Mouse (Mus musculus) neutrophil, adult 5-6 weeks (primary cell): Measurements from ENCODE around the gene Axin2. TPM values are rescaled to one million over a fixed set of nuclear protein-coding genes. Genes with fewer than 3 reads are reported as not detected.
"Not testable (repeated sequence)": the region's sequence is repeated elsewhere in the genome, so short reads cannot be mapped to it uniquely, and the experiment has no call there.

Experiments
- ATAC-seq: fragments of 151-379, 151-347 bp; 2 replicates; pipeline ENCODE4 v1.8.0; 2017; ENCODE audit warnings: mild to moderate bottlenecking, moderate TSS enrichment; ENCODE audit not compliant: insufficient number of reproducible peaks, poor library complexity, low FRiP score, severe bottlenecking; ENCODE audit errors: extremely low read depth
- total RNA-seq: library from RNA; stranded (forward); fragments of 200-1000 nt; gene quantifications from 2 replicates; pipeline ENCODE4 v1.2.3, GENCODE M21; 2017

Axin2 gene
- 5.0 and 7.2 TPM in 2 replicates for total RNA-seq

DNA sequence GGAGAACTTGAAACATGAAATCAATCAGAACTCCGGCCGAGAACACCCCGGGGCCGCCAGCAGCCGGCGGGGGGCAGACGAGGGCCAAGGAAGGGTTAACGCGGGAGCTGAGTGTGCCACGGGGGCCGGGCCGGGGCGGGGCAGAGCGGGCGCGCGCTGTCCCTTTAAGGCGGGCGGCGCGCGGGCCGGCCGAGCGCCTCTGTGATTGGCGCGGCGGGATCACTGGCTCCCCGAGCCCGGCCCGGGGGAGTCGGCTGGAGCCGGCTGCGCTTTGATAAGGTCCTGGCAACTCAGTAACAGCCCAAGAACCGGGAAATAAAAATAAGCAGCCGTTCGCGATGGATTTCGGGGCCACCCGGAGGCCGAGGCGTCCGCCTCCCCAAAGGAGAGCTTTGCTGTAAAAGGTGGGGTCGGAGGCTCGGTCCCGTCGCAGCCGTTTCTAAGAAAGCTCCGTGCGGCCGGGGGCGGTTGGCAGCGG is at the start of gene Axin2:
Axin2 (plus strand) TSS at position 192 of the 478 bp plus-strand sequence.
- no peak for ATAC-seq

DNA sequence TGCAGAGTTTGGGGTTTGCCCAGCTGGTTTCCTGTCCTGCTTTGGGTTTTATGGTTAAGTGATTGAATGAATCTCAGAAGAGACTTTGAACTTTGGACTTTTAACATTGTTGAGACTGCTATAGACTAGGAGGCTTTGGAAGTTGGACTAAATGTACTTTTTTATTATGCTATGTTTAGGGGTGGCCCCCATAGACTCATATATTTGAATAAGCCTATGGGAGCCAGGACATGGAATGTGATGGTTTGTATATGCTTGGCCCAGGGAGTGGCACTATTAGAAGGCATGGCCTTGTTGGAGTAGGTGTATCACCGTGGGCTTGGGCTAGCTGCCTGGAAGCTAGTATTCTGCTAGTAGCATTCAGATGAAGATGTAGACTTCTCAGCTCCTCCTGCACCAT is 48.9 kb upstream of the Axin2 start:
- not testable (repeated sequence) for ATAC-seq

- no peak for ATAC-seq
Measured at GRCm38 (mm10) chr11:108871748-108872147, 48.4 kb upstream of the Axin2 start.

GRCm38 (mm10) chr11:108876633-108877205 is 43.4 kb upstream of the Axin2 start:
- no peak for ATAC-seq

DNA sequence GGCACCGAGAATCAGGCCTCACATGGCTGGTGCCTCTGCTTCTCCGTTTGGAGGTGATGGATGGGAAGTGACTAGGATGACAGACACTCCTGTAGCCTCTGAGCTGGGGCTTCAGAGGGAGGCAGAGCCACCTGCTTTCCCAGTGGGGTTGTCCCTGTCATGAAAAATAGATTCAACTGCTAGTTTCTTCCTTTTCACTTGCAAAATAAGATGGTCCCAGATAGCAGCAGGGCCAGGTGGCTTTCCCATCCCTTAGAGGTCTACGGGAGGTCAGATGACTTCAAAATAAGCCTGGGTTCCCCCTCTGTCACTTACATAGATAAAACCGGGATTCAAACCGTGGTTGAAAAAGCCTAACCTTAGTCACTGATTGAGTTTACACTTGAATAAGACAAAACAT is 42.6 kb upstream of the Axin2 start:
- ATAC-seq = no peak

DNA sequence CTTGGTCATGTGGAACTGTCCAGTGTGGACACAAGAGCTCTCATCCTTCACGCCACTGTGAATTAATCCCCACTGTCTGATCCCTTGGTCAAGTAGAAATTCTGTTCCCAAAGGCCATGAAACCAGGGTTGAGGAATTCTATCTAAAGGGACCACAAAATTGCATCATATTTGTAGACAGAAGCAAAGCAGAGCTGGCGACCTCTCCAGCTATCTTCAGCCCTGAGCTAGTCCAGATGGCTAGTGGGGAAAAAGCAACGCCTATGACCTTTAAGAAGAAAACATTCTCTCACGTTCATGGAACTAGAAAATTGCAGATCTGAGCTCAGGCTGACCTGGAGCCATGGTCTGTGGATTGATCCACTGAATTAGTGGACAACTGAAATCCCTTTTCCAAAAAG is 39.6 kb upstream of the Axin2 start:
- ATAC-seq = no peak

DNA sequence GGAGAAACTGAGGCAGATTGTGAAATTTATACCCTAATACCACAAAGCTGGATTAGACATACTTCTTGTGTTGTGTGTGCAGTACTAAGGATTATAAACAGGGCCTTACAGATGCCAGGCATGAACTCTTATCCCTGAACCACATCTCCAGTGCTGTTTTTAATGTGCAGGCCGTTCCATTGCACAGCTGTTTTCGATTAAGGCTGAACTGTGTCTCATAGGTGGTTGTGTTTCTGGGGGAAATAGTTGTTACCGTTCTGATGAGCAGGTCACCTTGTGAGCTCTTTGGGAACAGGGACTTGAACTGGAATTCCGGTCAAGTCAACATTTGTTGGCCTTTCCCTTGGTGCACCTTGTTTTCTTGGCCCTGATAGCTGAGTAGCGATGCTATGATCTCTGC is 38.5 kb upstream of the Axin2 start:
- no peak for ATAC-seq

GRCm38 (mm10) chr11:108885276-108885896 is 34.8 kb upstream of the Axin2 start:
- ATAC-seq = no peak

DNA sequence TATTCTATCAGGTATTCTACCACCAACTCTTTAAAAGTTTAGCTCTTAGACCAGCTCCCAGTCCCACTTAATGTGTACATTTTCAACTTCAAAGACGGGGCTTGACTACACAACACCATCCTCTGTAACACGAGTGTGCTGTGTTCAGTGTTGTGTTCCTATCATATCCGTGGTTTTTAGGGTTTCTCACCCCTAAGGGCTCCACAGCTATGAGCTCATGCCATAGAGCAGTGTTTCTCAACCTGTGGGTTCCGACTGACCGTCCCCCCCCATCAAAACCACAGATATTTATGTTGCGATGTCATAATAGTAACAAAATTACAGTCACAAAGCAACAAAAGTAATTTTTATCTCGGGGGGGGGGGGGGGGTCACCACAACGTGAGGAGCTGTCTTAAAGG is 34.1 kb upstream of the Axin2 start:
- no peak for ATAC-seq

DNA sequence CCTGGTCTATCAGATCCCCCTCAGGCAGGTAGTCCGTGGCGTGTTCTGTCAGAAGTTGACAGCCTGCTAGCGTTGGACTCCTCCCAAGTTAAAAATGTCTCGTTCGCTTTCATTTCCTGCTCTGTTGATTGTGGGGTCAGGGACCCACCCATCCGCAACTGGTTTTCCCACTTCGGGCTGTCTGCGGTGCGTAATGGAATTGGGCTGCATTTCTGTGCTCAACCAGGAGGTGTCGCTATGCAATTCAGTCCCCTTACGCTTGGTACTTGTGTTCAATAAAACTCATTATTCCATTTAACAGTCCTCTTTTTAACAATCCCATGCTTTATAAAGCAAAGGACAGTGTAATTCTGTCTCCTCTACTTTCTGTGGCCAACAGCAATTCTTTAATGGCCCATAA is 31.0 kb upstream of the Axin2 start:
- ATAC-seq = no peak

GRCm38 (mm10) chr11:108890544-108890943 is 29.6 kb upstream of the Axin2 start:
- no peak for ATAC-seq

DNA sequence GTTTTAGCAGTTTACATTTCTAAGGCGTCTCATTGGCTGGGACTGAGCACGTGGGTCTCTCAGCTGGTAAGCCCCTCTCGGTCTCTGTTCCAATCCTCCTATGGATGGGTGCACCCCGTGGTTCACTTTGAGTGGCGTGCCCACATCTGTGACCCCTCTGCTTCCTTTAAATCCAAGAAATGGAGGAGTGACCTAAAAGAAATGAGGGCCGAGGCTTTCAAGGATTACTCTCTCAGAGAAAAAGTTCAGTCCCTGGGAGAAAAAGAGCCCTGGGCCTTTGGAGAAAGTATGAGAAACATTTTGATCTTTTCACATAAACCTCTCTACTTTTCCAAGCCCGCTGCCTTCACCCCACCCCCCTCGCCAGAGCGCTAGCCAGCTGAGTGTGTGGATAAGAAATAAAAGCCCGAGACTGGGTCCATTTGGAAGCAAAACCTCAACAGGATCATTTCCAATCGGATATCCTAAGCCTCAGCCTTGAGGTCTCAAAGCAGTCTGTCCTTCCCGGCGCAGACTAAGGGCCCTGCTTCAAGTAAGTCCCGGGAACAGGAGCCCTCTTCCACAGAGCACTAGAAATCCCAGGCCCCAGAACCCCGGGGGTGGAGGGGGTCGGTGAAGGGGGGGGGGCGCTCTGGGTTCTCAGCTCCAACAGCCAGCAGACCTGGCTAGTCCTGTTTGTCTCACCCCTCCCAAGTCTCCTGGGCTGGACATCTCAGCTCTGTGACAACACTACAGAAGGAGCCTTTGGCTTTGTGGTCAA is 28.9 kb upstream of the Axin2 start:
- ATAC-seq = no peak

GRCm38 (mm10) chr11:108891871-108892380 is 28.2 kb upstream of the Axin2 start:
- ATAC-seq = no peak

DNA sequence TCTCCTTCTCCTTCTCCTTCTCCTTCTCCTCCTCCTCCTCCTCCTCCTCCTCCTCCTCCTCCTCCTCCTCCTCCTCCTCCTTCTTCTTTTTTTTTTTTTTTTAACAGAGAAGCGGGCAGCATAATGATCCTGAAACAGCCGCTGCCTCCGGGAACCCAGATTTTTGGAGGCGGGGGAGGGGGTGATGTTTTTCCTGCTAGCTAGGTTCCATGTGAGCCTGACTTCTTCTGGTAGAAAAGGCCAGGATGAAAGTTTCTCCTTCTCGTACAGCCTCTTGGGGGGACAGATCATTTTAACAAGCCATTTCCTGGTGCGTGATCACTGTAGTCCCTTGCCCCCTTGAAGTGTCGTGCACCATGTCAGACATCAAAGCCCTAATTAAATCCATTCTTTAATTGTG is 27.7 kb upstream of the Axin2 start:
- no peak for ATAC-seq

DNA sequence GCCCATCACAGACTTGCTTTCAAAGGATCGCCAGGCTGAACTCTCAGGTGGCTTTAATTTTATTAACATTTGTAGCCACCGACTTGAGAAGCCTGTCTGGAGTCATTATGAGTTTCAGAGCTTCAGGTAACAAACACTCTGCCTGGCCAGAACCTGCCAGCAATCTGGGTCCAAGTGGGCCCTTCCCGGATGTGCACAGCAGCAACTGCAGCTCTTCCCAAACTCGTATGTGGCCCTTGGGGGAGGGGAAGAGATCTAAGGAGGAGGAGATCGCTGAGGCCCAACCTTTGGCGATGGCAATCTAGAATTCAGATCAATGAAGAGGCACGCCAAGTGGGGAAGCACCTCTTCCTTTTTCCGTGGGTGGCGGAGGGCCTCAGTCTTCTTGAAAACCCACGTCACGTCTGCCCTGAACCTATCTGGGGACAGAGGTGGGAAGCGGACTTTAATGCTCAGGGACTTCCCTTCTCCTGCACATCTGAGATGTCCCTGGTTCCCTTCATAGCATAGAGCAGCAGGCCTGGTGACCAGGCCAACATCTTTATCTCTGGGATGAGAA is 26.8 kb upstream of the Axin2 start:
- ATAC-seq = no peak

DNA sequence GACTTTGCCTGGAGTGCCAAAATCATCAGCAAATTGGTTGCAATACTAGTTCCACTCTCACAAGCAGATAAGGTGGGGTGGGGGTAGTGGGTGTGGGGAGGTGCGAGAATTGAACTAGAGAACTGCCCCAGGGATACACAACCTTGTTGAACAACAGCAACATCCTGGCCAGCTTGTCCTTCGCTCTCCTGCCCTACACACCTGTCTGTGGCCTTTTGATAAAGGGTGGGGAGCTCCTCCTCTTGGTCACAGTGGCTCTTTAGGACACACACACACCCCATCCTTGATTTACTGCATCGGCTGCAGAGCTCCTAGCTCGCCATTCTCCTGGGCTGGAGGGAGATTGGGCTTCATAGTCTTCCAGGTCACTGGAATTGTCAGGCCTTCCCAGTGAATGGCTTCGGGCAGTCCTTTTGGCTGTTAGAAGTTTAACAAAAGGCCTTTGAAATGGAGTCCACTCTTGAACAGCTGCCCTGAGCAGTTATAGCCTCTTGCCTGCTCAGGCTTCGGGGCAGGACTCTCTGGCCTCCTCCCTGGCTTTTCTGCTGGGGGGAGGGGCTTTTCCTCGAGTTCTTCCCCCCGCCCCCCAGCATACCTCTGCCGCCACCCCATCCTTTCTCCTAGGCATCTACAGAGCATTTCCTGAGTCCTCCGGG is 26.2 kb upstream of the Axin2 start:
- ATAC-seq = no peak

DNA sequence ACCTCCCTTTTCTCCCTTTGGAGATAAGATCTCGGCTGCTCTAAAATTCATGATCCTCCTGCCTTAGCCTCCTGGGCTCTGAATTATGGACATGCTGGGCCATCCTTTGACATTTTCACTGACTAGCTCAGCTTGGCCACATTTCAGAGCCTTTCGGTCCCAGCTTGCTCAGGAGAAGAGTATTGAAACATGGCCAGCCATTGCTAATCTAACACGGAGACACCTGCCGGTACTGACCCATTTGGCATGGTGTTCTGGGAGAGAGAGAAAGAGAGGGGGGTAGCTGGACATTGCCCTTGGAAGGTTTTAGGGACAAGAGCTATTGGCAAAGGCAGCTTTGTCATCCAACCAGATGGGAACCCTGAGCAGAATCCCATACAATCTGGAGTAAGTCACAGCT is 23.1 kb upstream of the Axin2 start:
- no peak for ATAC-seq

DNA sequence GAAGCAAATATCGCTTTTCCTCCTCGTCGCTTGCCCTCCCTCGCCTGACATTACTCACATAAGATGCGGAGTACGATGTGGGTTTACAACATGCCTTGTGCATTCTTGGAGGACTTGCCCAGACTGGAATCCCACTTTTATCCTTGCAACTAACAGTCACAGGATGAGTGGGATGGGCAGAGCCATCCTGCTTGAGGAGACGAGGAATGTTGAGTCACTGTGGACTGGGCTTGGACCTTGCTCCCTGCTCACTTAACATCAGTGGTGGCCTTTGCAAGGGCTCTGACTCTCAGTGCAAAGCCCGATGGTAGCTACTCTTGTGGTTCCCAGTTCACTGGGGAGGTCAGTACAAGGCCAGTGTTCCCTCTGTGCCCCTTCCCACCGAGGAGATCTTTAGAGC is 22.1 kb upstream of the Axin2 start:
- ATAC-seq = no peak

DNA sequence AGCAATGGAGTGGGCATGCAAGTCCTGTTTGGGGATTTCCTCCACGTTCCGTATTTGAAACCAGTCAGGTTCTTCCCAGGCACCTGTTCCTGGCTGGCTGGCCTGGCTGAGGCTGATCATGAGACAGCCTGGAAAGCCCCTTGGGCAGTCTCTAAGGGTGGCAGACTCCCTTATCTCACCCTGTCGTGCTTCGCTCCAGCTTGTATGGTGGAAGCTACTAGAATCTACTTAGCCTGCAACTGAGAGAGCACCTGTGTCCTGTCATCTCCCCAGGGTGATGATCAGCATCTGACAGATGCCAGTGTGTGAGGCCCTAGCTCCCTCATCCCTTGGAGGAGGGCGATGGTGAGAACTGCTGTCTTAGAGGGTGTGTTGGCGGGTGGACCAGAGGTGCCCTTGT is 21.7 kb upstream of the Axin2 start:
- ATAC-seq = no peak
